Mouse (Mus musculus) heart, embryonic 16.5 days (tissue): ENCODE results near the gene Plscr1. TPM values are rescaled to one million over a fixed set of nuclear protein-coding genes. Genes with fewer than 3 reads are reported as not detected.

ENCODE experiments used
- ATAC-seq: fragments of 200-750 bp; cut with Nextera tagmentation; replicated peaks from 2 replicates; pipeline ENCODE4 v1.8.0; 2017; ENCODE audit warnings: moderate number of reproducible peaks; ENCODE audit not compliant: insufficient read depth, low FRiP score; ENCODE audit errors: extremely low read depth
- H3K27ac ChIP-seq: fragments of 300-500 bp; sonication (generic); 2 replicates; pipeline ENCODE4 v1.5.1; 2014; ENCODE audit warnings: mild to moderate bottlenecking, low read length, control low read depth, moderate library complexity
- H3K27me3 ChIP-seq: fragments of 300-500 bp; sonication (generic); 2 replicates; pipeline ENCODE4 v1.6.1; 2014; ENCODE audit warnings: low read length, mixed read lengths; ENCODE audit not compliant: control insufficient read depth, insufficient read depth
- H3K36me3 ChIP-seq: fragments of 300-500 bp; sonication (generic); 2 replicates; pipeline ENCODE4 v1.6.1; 2014; ENCODE audit not compliant: control insufficient read depth, insufficient read depth
- H3K4me1 ChIP-seq: fragments of 300-500 bp; sonication (generic); 2 replicates; pipeline ENCODE4 v1.6.1; 2014; ENCODE audit warnings: low read length, mixed read lengths; ENCODE audit not compliant: control insufficient read depth, insufficient read depth
- H3K4me2 ChIP-seq: fragments of 300-500 bp; sonication (generic); 2 replicates; pipeline ENCODE4 v1.6.1; 2014; ENCODE audit warnings: low read depth, mild to moderate bottlenecking, control low read depth, low read length
- H3K4me3 ChIP-seq: fragments of 300-500 bp; sonication (generic); 2 replicates; pipeline ENCODE4 v1.5.1; 2014; ENCODE audit warnings: mild to moderate bottlenecking, control low read depth, low read length
- H3K9ac ChIP-seq: fragments of 300-500 bp; sonication (generic); 2 replicates; pipeline ENCODE4 v1.6.1; 2014; ENCODE audit warnings: low read length, control low read depth
- H3K9me3 ChIP-seq: fragments of 300-500 bp; sonication (generic); replicated peaks from 2 replicates; pipeline ENCODE4 v1.6.1; 2016; ENCODE audit warnings: low read length; ENCODE audit not compliant: control insufficient read depth
- WGBS: fragments of 180-500 bp; shearing (Covaris S2); extraction: QIAGEN DNeasy Blood & Tissue Kit; methylation state at CpG from one replicate; pipeline ENCODE4 v1.1.7; 2014; 5-methylcytosine and 5-hydroxymethylcytosine counted together
- polyA plus RNA-seq: library from polyadenylated mRNA; unstranded; fragments of >200 nt; fragmentation: Nextera tagmentation; extraction: Ambion mirVana; gene quantifications from 2 replicates; pipeline ENCODE4 v1.2.1, GENCODE M21; 2015

The Plscr1 gene
- polyA plus RNA-seq, 1 experiment from 2014 or later, result 26.1 TPM

- H3K27ac ChIP-seq, result no peak overlapping the region
- H3K36me3 ChIP-seq, result peaks cover 2% of the 10 kb centered on the region; the same call in 1 of the 2 replicates
- WGBS, result 59% methylated on average over 7 of the region's 7 CpGs
- ATAC-seq, result no peak
- H3K4me1 ChIP-seq, result no peaks in the 10 kb centered on the region
- no peak overlapping the region for H3K9ac ChIP-seq
- no peak overlapping the region for H3K4me3 ChIP-seq
- no peaks in the 10 kb centered on the region for H3K9me3 ChIP-seq
- H3K4me2 ChIP-seq, result no peak overlapping the region
- H3K27me3 ChIP-seq, result no peaks in the 10 kb centered on the region
Measured at GRCm38 (mm10) chr9:92282563-92283171, 33.1 kb downstream of the Plscr1 start.

GRCm38 (mm10) chr9:92289675-92290074 lies 40.1 kb downstream of the Plscr1 start:
- ATAC-seq, result no peak
- WGBS, result 45% methylated on average over 3 of the region's 3 CpGs

GRCm38 (mm10) chr9:92292169-92292568 lies 42.6 kb downstream of the Plscr1 start:
- ATAC-seq, result no peak

More at GRCm38 (mm10) chr9:92289675-92290074, 40.1 kb downstream of the Plscr1 start:
- Histone ChIP-seq H3K27ac (no peak overlapping the region), H3K9me3 (no peaks in the 10 kb centered on the region), H3K4me2 (no peak overlapping the region), H3K9ac (no peak overlapping the region), H3K36me3 (peaks cover 5% of the 10 kb centered on the region), H3K4me3 (no peak overlapping the region), H3K27me3 (no peaks in the 10 kb centered on the region), H3K4me1 (no peaks in the 10 kb centered on the region)

GRCm38 (mm10) chr9:92292922-92293321 lies 43.4 kb downstream of the Plscr1 start:
- no peak overlapping the region for H3K9ac ChIP-seq
- H3K4me1 ChIP-seq, result no peaks in the 10 kb centered on the region
- ATAC-seq, result no peak
- peaks cover 3% of the 10 kb centered on the region for H3K36me3 ChIP-seq
- no peak overlapping the region for H3K4me3 ChIP-seq
- no peaks in the 10 kb centered on the region for H3K27me3 ChIP-seq
- 49% methylated on average over 3 of the region's 3 CpGs for WGBS
- no peak overlapping the region for H3K4me2 ChIP-seq
- H3K9me3 ChIP-seq, result no peaks in the 10 kb centered on the region
- no peak overlapping the region for H3K27ac ChIP-seq

More at GRCm38 (mm10) chr9:92292169-92292568, 42.6 kb downstream of the Plscr1 start:
- Histone ChIP-seq H3K4me1 (no peaks in the 10 kb centered on the region), H3K4me2 (no peak overlapping the region), H3K36me3 (peaks cover 5% of the 10 kb centered on the region), H3K9me3 (no peaks in the 10 kb centered on the region), H3K4me3 (no peak overlapping the region), H3K9ac (no peak overlapping the region), H3K27ac (no peak overlapping the region), H3K27me3 (no peaks in the 10 kb centered on the region)
- WGBS, result 76% methylated on average over 2 of the region's 2 CpGs

GRCm38 (mm10) chr9:92293560-92294548 lies 44.3 kb downstream of the Plscr1 start:
- H3K27me3 ChIP-seq, result no peaks in the 10 kb centered on the region
- H3K4me3 ChIP-seq, result no peak overlapping the region
- no peak for ATAC-seq
- peaks cover 3% of the 10 kb centered on the region; the same call in 1 of the 2 replicates for H3K4me1 ChIP-seq
- H3K9me3 ChIP-seq, result no peaks in the 10 kb centered on the region
- H3K27ac ChIP-seq, result no peak overlapping the region
- H3K36me3 ChIP-seq, result no peaks in the 10 kb centered on the region; the same call in 1 of the 2 replicates
- no peak overlapping the region for H3K4me2 ChIP-seq
- WGBS, result 78% methylated on average over 2 of the region's 2 CpGs
- no peak overlapping the region for H3K9ac ChIP-seq

- no peak overlapping the region for H3K9ac ChIP-seq
- peak overlapping the region; percentile 39 for H3K27ac ChIP-seq
- H3K9me3 ChIP-seq, result no peaks in the 10 kb centered on the region
- H3K4me2 ChIP-seq, result no peak overlapping the region
- 34% methylated on average over 1 of the region's 1 CpGs for whole genome bisulfite sequencing
- peak; percentile 65 for ATAC-seq
- H3K27me3 ChIP-seq, result no peaks in the 10 kb centered on the region
- H3K4me1 ChIP-seq, result peaks cover 3% of the 10 kb centered on the region; the same call in 1 of the 2 replicates
- H3K4me3 ChIP-seq, result no peak overlapping the region
- no peaks in the 10 kb centered on the region; the same call in 1 of the 2 replicates for H3K36me3 ChIP-seq
Measured at GRCm38 (mm10) chr9:92298288-92298687, 48.7 kb downstream of the Plscr1 start.

- no peaks in the 10 kb centered on the region for H3K27me3 ChIP-seq
- no peaks in the 10 kb centered on the region for H3K36me3 ChIP-seq
- H3K27ac ChIP-seq, result no peak overlapping the region
- no peaks in the 10 kb centered on the region for H3K9me3 ChIP-seq
- no peak overlapping the region for H3K4me3 ChIP-seq
- ATAC-seq, result no peak
- no peak overlapping the region for H3K9ac ChIP-seq
- no peak overlapping the region for H3K4me2 ChIP-seq
- H3K4me1 ChIP-seq, result peaks cover 3% of the 10 kb centered on the region; the same call in 1 of the 2 replicates
- 50% methylated on average over 3 of the region's 3 CpGs for WGBS
Measured at GRCm38 (mm10) chr9:92301213-92301612, 51.7 kb downstream of the Plscr1 start.

GRCm38 (mm10) chr9:92305075-92305474 lies 55.5 kb downstream of the Plscr1 start:
- Histone ChIP-seq H3K27me3 (no peaks in the 10 kb centered on the region), H3K9ac (no peak overlapping the region), H3K9me3 (no peaks in the 10 kb centered on the region), H3K4me1 (no peaks in the 10 kb centered on the region), H3K4me3 (no peak overlapping the region), H3K36me3 (no peaks in the 10 kb centered on the region), H3K27ac (no peak overlapping the region), H3K4me2 (no peak overlapping the region)
- WGBS, result 70% methylated on average over 8 of the region's 8 CpGs
- ATAC-seq, result no peak
